Mouse (Mus musculus) midbrain, embryonic 11.5 days (tissue): Measurements from ENCODE around the gene Fam110c. TPM values are rescaled to one million over a fixed set of nuclear protein-coding genes. Genes with fewer than 3 reads are reported as not detected.
"Not testable (repeated sequence)": the region's sequence is repeated elsewhere in the genome, so short reads cannot be mapped to it uniquely, and the experiment has no call there.

Experiments used
- ATAC-seq: fragments of 200-750 bp; cut with Nextera tagmentation; 2 replicates; pipeline ENCODE4 v1.8.0; 2017; ENCODE audit warnings: moderate TSS enrichment, moderate library complexity; ENCODE audit not compliant: low FRiP score
- DNase-seq: peaks from one replicate; pipeline ENCODE4 v3.0.0; 2015; ENCODE audit warnings: low spot score; ENCODE audit errors: missing footprints
- H3K27ac ChIP-seq: fragments of 300-500 bp; sonication (generic); 2 replicates; pipeline ENCODE4 v1.5.1; 2014; ENCODE audit warnings: low read depth, low read length
- H3K27me3 ChIP-seq: fragments of 300-500 bp; sonication (generic); 2 replicates; pipeline ENCODE4 v1.6.1; 2014; ENCODE audit warnings: mild to moderate bottlenecking, low read length, moderate library complexity, mixed read lengths; ENCODE audit not compliant: control insufficient read depth, insufficient read depth
- H3K36me3 ChIP-seq: fragments of 300-500 bp; sonication (generic); 2 replicates; pipeline ENCODE4 v1.6.1; 2014; ENCODE audit warnings: mild to moderate bottlenecking, low read length, moderate library complexity, mixed read lengths; ENCODE audit not compliant: control insufficient read depth, insufficient read depth
- H3K4me1 ChIP-seq: fragments of 300-500 bp; sonication (generic); 2 replicates; pipeline ENCODE4 v1.6.1; 2014; ENCODE audit warnings: low read length; ENCODE audit not compliant: control insufficient read depth, insufficient read depth
- H3K4me2 ChIP-seq: fragments of 300-500 bp; sonication (generic); 2 replicates; pipeline ENCODE4 v1.6.1; 2014; ENCODE audit warnings: mild to moderate bottlenecking, moderate library complexity
- H3K4me3 ChIP-seq: fragments of 300-500 bp; sonication (generic); 2 replicates; pipeline ENCODE4 v1.5.1; 2014; ENCODE audit warnings: low read depth, low read length
- H3K9ac ChIP-seq: fragments of 300-500 bp; sonication (generic); 2 replicates; pipeline ENCODE4 v1.6.1; 2014; ENCODE audit warnings: low read length
- H3K9me3 ChIP-seq: fragments of 300-500 bp; sonication (generic); 2 replicates; pipeline ENCODE4 v1.6.1; 2016; ENCODE audit warnings: low read length; ENCODE audit not compliant: control insufficient read depth
- WGBS: fragments of 180-500 bp; shearing (Covaris S2); extraction: QIAGEN DNeasy Blood & Tissue Kit; methylation state at CpG from one replicate; pipeline ENCODE4 v1.1.7; 2014; 5-methylcytosine and 5-hydroxymethylcytosine counted together
- polyA plus RNA-seq: library from polyadenylated mRNA; unstranded; fragments of >200 nt; fragmentation: Nextera tagmentation; extraction: Ambion mirVana; gene quantifications from 2 replicates; pipeline ENCODE4 v1.2.1, GENCODE M21; 2014

The Fam110c gene
- 0.05 and 0.06 TPM in 2 replicates for polyA plus RNA-seq

DNA sequence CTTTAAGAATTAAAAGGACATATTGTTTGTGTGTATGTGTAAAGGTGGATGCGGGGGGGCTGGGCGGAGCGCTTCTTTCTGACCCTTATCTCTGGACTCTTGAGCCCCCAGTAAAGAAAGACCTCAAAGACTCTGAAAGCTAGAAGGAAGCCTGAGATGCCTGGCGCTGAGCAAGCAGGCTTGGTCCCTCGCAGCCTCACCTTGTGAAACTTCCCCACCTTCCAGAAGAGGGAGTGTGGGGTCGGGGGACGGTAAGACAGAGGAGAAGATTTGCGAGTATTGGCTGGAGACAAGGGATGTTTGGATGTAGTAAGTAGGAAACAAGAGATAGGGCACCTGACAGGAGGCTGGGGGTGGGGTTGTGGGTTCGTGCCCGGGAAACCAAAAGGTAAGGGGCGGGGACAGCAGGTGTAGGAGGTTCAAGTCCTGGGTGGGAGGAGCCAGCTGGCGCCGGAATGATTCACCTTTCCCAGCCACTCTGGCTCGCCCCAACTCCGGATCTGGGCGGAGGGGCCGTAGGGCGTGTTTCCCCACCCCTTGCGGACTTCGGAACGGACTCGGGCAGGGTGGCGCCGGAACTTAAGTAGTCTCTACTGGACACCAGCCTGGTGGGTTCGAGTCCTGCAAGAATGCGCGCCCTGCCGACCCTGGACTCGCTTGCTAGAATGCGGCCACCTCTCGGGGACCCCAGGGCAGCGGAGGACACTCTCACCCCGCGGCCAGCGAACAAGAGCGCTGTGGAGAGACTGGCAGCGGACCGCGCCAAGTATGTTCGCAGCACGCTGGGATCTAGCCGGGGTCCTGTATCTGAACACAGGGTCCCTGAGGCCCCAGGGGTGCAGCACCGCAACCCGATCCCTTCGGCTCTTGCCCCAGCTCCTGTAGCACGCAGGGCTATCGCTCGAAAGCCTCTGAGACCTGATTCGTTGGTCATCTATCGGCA lies at the start of gene Fam110c:
Fam110c (plus strand) TSS at position 450 of the 943 bp plus-strand sequence.
- peak; percentile 96 for DNase-seq
- peak within 1 kb of the TSS; percentile 55 for H3K9ac ChIP-seq
- no peaks in the 10 kb centered on the region for H3K36me3 ChIP-seq
- H3K9me3 ChIP-seq = no peaks in the 10 kb centered on the region
- 2% methylated on average over 50 of the region's 50 CpGs for WGBS
- peak within 1 kb of the TSS; percentile 46 for H3K4me3 ChIP-seq
- peaks cover 29% of the 10 kb centered on the region for H3K27me3 ChIP-seq
- H3K4me2 ChIP-seq = peak within 1 kb of the TSS; percentile 88
- peaks cover 7% of the 10 kb centered on the region; the same call in 1 of the 2 replicates for H3K4me1 ChIP-seq
- H3K27ac ChIP-seq = no peak within 1 kb of the TSS
- peak; percentile 67 for ATAC-seq

DNA sequence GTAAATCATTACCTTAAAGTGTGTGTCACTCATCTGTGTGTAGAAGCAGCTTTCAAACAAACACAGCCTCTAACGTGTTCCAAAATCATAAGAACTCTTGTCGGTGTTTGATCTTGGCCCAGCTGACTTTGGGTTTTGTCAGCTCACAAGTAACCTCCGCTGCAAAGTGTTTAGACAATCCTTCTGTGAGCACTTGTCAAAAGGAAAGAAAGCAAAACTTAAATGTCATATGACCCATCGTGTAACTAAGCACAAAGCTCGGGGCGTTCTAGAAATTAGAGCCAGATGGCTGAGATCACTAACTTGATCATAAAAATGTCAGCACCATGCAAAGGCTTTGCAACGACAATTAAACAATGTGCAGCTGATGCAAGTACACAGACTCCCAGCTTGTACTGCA lies 47.2 kb upstream of the Fam110c start:
- Histone ChIP-seq H3K4me2 (no peak overlapping the region), H3K9ac (no peak overlapping the region), H3K4me1 (no peaks in the 10 kb centered on the region), H3K36me3 (no peaks in the 10 kb centered on the region), H3K9me3 (no peaks in the 10 kb centered on the region), H3K4me3 (no peak overlapping the region), H3K27me3 (no peaks in the 10 kb centered on the region), H3K27ac (no peak overlapping the region)
- ATAC-seq (no peak), DNase-seq (no peak)
- 75% methylated on average over 7 of the region's 7 CpGs for WGBS

DNA sequence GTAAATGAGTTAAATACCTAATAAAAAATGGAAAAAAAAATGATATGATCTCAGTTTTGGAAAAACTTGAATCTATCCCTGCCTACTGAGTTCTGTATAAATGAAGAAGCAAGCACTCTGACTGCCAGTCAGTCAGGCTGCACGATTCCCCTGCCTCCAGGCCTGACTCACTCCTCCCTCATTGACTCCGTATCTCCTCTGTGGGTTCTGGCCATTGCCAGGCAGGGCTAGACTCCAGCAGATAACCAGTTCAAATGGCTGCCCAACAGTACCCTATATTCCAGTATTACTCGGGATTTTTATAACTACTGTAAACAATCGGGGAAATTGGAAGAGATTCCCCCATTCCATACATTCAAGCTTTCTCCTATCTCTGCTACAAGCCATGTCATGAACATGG lies 21.6 kb upstream of the Fam110c start:
- Histone ChIP-seq H3K27ac (no peak overlapping the region), H3K4me2 (no peak overlapping the region), H3K9ac (no peak overlapping the region), H3K9me3 (no peaks in the 10 kb centered on the region), H3K4me1 (no peaks in the 10 kb centered on the region), H3K27me3 (no peaks in the 10 kb centered on the region), H3K4me3 (no peak overlapping the region), H3K36me3 (no peaks in the 10 kb centered on the region)
- DNase-seq = no peak
- no peak for ATAC-seq
- 84% methylated on average over 4 of the region's 4 CpGs for WGBS

DNA sequence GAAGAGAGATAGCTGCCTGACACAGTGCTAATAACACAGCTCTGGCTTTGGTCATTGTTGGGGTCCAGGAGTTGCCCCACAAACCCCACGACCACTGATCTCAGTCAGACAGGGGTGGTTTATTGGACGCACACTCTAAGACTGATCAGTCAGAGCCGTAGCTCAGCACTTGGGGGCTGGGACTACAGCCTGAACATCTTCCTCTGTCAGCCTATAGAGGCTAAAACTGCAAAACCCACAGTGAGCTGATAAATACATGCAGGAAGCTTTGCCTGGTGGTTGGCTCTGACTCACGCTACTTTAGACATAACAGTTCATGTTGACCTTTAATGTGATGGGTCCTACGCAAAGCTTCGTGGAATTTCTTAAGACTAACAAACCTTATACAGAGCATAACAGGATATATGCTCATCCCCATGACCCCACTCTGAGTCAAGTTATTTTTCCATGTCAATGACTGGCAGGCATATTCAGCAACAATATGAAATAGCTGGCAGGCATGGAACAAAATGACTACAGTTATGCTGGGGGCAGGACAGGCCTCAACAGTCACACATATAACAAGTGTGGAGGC lies 17.3 kb upstream of the Fam110c start:
- Histone ChIP-seq H3K4me3 (no peak overlapping the region), H3K9ac (no peak overlapping the region), H3K4me1 (no peaks in the 10 kb centered on the region), H3K27me3 (no peaks in the 10 kb centered on the region), H3K36me3 (no peaks in the 10 kb centered on the region), H3K27ac (no peak overlapping the region), H3K9me3 (no peaks in the 10 kb centered on the region), H3K4me2 (no peak overlapping the region)
- no peak for DNase-seq
- 81% methylated on average over 6 of the region's 6 CpGs for WGBS
- ATAC-seq = no peak

DNA sequence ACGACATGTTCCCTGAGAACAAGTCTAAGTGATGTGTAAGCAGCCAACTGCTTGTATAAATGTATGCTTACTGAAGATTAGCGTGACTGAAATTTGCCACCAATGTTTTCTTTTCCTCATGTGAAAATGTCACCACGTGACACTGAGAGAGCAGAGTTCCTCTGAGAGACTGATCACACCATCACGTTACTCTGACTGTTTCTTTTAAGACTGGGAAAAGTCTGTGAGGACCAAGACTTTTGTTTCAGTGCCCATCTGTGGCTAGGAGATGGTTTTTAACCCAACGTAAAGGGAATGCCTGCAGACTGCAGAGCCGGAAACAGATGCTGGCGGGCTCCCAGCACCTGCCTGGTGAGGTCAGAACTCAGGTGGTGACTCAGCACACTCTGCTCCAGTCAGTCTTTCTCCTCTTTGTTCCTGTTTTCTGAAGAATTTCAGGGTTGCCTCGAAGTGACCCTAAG lies 14.2 kb upstream of the Fam110c start:
- H3K9me3 ChIP-seq = no peaks in the 10 kb centered on the region
- DNase-seq (no peak), ATAC-seq (no peak)
- H3K27me3 ChIP-seq = no peaks in the 10 kb centered on the region
- no peak overlapping the region for H3K4me2 ChIP-seq
- H3K9ac ChIP-seq = no peak overlapping the region
- H3K4me1 ChIP-seq = no peaks in the 10 kb centered on the region
- H3K27ac ChIP-seq = no peak overlapping the region
- no peaks in the 10 kb centered on the region for H3K36me3 ChIP-seq
- H3K4me3 ChIP-seq = no peak overlapping the region
- WGBS = 68% methylated on average over 8 of the region's 8 CpGs

DNA sequence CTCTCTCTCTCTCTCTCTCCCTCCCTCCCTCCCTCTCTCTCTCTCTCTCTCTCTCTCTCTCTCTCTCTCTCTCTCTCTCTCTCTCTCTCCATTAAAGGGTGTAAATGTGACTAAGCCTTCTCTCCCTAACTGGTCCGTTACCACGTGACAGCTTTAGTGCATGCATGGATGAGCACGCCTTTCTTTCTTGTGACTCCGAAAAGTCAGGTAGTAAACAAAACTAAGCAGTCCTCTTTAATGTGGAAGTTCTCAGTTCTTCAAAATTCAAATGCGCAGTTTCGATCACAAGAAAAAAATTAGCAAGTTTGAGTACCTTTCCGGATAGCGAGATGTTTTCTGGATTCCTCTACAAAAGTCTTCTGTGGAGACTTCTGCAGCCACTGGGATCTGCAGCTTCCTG lies 13.4 kb upstream of the Fam110c start:
- DNase-seq (no peak), ATAC-seq (no peak)
- Histone ChIP-seq H3K36me3 (no peaks in the 10 kb centered on the region), H3K4me3 (no peak overlapping the region), H3K9ac (no peak overlapping the region), H3K4me1 (no peaks in the 10 kb centered on the region), H3K27me3 (no peaks in the 10 kb centered on the region), H3K27ac (no peak overlapping the region), H3K4me2 (no peak overlapping the region), H3K9me3 (no peaks in the 10 kb centered on the region)
- WGBS = 59% methylated on average over 8 of the region's 8 CpGs

DNA sequence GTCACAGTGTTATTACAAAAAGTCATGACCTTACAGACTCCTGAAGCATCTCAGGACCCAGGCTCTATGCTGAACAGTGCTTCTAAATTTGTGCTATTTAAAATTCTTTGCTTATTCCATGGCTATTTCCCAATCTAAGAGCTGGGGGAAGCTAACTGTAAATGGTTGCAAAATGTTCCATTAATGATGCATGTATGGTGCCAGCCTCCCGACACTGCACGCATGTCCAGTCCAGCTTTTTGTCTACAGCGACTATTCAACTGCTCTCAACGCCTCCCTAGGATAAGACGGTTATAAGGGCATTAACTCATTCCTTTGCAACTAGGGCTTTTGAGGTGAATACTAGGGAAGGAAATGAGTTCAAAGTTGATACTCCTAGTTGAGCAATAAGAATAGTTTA lies 2.4 kb upstream of the Fam110c start:
- DNase-seq (peak; percentile 26), ATAC-seq (no peak)
- Histone ChIP-seq H3K4me1 (peaks cover 7% of the 10 kb centered on the region; the same call in 1 of the 2 replicates), H3K9ac (no peak overlapping the region), H3K9me3 (no peaks in the 10 kb centered on the region), H3K27me3 (peaks cover 29% of the 10 kb centered on the region), H3K4me2 (no peak overlapping the region), H3K4me3 (no peak overlapping the region), H3K27ac (no peak overlapping the region), H3K36me3 (no peaks in the 10 kb centered on the region)
- WGBS = 87% methylated on average over 5 of the region's 5 CpGs

DNA sequence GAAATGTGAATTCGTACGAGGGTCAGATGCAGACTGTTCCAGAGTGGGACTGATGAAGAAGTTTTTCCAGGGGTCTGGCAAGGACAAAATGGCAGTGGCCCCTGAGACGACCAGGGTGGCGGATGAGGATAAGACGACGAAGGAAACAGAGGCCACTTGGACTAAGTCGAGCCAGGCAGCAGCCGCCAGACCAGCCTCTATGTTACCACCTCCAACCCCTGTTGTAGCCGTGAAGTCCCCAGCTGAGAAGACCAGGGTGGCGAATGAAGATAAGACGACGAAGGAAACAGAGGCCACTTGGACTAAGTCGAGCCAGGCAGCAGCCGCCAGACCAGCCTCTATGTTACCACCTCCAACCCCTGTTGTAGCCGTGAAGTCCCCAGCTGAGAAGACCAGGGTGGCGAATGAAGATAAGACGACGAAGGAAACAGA lies 710 bp downstream of the Fam110c start:
- peak overlapping the region; percentile 55 for H3K9ac ChIP-seq
- not testable (repeated sequence) for H3K9me3 ChIP-seq, H3K27ac ChIP-seq, H3K36me3 ChIP-seq, H3K4me1 ChIP-seq
- under 1% methylated on average over 13 of the region's 18 CpGs for WGBS
- peak; percentile 57; the same call in 1 of the 2 replicates for ATAC-seq
- peak overlapping the region; percentile 88 for H3K4me2 ChIP-seq
- DNase-seq = peak; percentile 95
- H3K4me3 ChIP-seq = peak overlapping the region; percentile 46
- peaks cover 29% of the 10 kb centered on the region for H3K27me3 ChIP-seq
